Mouse (Mus musculus): ENCODE data around the gene Art3.
"Not testable (repeated sequence)": the region's sequence is repeated elsewhere in the genome, so short reads cannot be mapped to it uniquely, and the experiment has no call there.

Gene Art3

DNA sequence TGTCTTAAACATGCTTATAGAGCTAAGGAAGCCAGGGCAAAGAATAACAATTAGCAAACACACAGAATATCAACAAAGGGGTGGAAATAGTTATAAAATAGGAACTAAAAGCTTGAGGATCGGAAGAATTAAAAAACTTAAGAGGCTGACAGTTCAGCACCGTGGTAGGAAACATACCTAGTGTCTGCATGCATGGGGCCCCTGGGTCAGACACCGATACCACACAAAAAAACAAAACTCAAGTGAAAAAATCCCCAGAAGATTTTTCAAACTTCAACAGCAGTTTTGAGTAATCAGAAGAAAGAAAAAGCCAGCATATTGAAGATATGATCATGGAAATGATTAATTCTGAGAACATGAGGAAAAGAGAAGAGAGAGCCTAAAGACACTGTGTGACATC lies 5.1 kb downstream of the Art3 start:
- no peak for DNase-seq (ENCODE audit: low read depth, low spot score)

- DNase-seq (ENCODE audit: low read depth, low spot score): no peak
Measured at GRCm38 (mm10) chr5:92340606-92341005, 9.0 kb downstream of the Art3 start.

- DNase-seq (ENCODE audit: low read depth, low spot score): no peak
Measured at GRCm38 (mm10) chr5:92345006-92345405, 13.4 kb downstream of the Art3 start.

- DNase-seq (ENCODE audit: low read depth, low spot score): peak; percentile 86
Measured at GRCm38 (mm10) chr5:92348794-92349413, 17.3 kb downstream of the Art3 start, which contains the start of gene Cxcl10. Gene Cxcl10 (minus strand): TSS chr5:92348889.

- no peak for DNase-seq (ENCODE audit: low read depth, low spot score)
Measured at GRCm38 (mm10) chr5:92349731-92350130, 18.1 kb downstream of the Art3 start.

DNA sequence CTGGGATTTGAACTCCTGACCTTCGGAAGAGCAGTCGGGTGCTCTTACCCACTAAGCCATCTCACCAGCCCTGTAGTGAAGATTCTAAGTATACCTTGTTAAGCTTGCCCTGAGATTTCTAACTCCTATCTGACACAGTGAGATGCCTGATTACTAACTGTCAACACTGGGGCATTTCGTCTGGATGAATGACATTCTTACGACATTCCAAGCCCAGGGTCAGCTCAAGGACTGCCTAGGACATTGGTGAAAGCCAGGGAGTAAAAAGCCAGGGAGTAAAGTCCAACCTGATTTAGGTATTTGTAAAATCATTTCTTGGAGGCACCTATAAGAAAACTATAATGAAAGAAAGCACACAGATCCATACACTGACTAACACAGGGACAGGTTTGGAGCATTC lies 21.1 kb downstream of the Art3 start:
- not testable (repeated sequence) for DNase-seq (ENCODE audit: low read depth, low spot score)

DNA sequence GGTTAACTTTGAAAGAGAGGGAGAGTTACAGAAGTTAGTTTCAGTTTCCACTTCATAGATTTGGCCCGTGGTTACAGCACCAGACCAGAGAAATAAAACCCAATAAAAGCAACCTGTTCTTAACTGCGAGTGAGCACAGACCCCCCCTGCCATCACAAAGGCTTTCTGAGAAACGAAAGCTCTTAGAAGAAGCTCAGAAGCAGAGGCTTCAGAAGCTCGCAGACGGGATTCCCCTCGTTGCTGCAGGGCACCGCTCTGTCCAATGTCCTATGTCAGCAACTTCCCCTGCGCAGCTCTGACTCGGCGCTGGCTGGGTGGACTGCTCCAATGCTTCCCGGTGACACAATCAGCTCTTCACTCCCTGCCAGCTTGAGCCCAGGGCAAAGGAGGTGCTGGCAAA lies 21.9 kb downstream of the Art3 start:
- DNase-seq (ENCODE audit: low read depth, low spot score): peak; percentile 81

GRCm38 (mm10) chr5:92358033-92358432 lies 26.4 kb downstream of the Art3 start:
- no peak for DNase-seq (ENCODE audit: low read depth, low spot score)

GRCm38 (mm10) chr5:92358767-92359455 lies 27.3 kb downstream of the Art3 start:
- DNase-seq (ENCODE audit: low read depth, low spot score): no peak

- DNase-seq (ENCODE audit: low read depth, low spot score): peak; percentile 28
Measured at GRCm38 (mm10) chr5:92363179-92363578, 31.6 kb downstream of the Art3 start.

GRCm38 (mm10) chr5:92364011-92364410 lies 32.4 kb downstream of the Art3 start:
- DNase-seq (ENCODE audit: low read depth, low spot score): no peak

DNA sequence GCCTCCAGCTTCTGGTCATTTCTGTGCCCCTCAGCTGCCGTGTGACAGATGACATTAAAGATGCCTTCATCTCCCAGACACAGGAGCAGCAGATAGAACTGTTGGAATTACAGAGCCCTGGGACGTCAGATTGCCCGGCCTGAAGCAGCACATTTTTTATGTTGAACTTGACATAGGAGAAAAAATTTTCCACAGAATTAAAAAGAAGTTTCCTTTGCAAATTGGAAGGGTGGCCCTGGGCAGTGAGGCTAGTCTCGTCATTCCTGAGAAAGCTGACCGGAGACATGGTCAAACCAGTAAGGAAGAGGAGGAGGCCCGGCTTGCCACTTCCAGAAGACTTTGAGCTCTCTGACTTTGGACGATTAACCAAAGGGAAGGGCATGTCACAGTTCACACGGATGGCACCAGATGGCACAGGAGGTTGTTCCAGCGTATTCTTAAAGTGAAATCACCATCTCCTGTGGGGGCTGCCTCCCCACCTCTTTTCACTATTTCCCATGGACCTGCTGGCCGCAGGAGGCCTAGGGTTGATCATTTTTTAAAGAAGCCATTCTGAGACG lies 33.6 kb downstream of the Art3 start:
- DNase-seq (ENCODE audit: low read depth, low spot score): no peak

GRCm38 (mm10) chr5:92366565-92366964 lies 34.9 kb downstream of the Art3 start:
- DNase-seq (ENCODE audit: low read depth, low spot score): no peak

- no peak for DNase-seq (ENCODE audit: low read depth, low spot score)
Measured at GRCm38 (mm10) chr5:92368392-92368791, 36.8 kb downstream of the Art3 start.

DNA sequence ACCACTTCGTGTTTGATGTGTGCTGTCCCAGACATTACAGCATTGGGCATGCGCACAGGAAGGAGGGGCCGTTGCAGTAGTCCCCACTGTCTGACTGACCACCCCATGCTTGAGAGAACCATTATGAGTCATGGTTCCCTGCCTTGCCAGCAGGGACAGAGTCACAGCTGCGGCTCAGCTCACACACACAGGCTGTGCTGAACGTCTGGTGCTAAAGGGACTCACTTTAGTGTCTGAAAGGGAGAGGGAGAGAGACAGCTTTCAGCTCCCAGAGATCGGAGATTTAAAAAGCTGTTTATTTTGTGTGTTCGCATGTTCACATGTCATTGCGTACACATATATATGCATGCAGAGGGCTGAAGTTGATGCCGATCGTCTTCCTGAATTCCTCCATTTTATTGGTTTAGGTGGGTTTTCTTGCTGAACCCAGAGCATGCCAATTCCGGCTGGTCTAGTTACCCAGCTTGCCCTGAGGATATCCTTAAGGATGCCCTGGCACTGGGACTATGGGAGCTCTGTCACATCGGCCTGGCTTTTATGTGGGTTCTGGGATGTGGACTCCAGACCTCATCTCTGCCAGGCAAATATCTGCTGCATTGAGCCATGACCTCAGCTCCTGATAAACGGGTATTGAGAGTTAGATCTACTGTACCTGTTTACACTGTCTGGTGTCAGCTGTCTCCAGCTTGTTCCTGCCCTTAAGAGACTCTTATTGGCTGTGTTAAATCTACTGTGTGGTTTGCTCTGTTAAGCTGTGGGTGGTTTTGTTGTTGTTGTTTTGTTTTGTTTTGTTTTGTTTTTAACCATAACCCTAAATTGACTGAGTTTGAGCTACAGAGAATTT lies 37.7 kb downstream of the Art3 start:
- DNase-seq (ENCODE audit: low read depth, low spot score): no peak

DNA sequence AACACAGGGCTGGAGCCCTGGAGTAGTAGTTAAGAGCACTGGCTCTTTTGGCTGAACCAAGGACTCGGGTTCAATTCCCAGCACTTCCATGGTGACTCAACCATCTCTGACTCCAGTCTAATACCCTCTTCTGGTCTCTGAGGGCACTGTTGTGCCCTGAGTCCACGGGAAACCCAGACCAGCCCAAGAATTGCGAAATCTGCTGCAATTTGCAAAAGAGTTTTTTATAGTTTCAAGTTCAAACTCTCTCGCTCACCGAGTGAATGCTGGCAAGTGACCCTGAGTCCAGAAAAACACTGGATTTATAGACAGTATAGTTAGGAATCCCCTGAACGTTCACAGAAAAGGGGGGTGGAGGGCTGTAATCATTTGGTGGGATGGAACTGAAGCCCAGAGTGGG lies 38.8 kb downstream of the Art3 start:
- DNase-seq (ENCODE audit: low read depth, low spot score): no peak

- no peak for DNase-seq (ENCODE audit: low read depth, low spot score)
Measured at GRCm38 (mm10) chr5:92370891-92371290, 39.3 kb downstream of the Art3 start.

GRCm38 (mm10) chr5:92371361-92371976 lies 39.8 kb downstream of the Art3 start:
- DNase-seq (ENCODE audit: low read depth, low spot score): no peak

- no peak for DNase-seq (ENCODE audit: low read depth, low spot score)
Measured at GRCm38 (mm10) chr5:92372605-92373004, 41.0 kb downstream of the Art3 start.

GRCm38 (mm10) chr5:92374721-92375142 lies 43.1 kb downstream of the Art3 start:
- DNase-seq (ENCODE audit: low read depth, low spot score): peak; percentile 75

DNA sequence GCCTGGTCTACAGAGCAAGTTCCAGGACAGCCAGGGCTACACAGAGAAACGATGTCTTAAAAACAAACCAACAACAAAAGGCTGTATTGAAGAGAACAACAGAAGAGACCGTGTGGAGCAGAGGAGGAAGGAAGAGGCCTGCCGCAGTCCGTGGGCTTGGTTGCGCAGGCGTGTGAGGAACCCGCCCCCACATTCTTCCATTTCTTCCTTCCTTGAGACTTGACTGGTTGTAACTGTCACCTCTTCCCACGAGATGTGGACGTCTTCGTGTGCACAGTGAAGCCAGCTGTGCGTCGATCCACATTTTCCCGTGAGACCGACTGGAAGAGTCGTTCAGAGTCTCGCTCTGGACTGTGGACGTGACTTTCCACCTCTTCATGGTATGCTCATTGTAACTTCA lies 43.7 kb downstream of the Art3 start:
- DNase-seq (ENCODE audit: low read depth, low spot score): peak; percentile 80

Data from CD4-positive, CD25-positive, alpha-beta regulatory T cell, adult 2 months (primary cell).